Mouse (Mus musculus) lung, embryonic 15.5 days (tissue): ENCODE data around the gene Enho. TPM values are rescaled to one million over a fixed set of nuclear protein-coding genes. Genes with fewer than 3 reads are reported as not detected.

Experiments
- ATAC-seq: fragments of 200-750 bp; cut with Nextera tagmentation; 2 replicates; pipeline ENCODE4 v1.8.0; 2017; ENCODE audit warnings: moderate number of reproducible peaks, borderline replicate concordance; ENCODE audit not compliant: low FRiP score, low TSS enrichment; ENCODE audit errors: extremely low read depth
- H3K27ac ChIP-seq: fragments of 300-500 bp; sonication (generic); 2 replicates; pipeline ENCODE4 v1.5.1; 2015; ENCODE audit warnings: moderate library complexity, mild to moderate bottlenecking, inconsistent platforms
- H3K27me3 ChIP-seq: fragments of 300-500 bp; sonication (generic); 2 replicates; pipeline ENCODE4 v1.6.1; 2015; ENCODE audit warnings: inconsistent platforms
- H3K36me3 ChIP-seq: fragments of 300-500 bp; sonication (generic); 2 replicates; pipeline ENCODE4 v1.6.1; 2015; ENCODE audit warnings: inconsistent platforms
- H3K4me1 ChIP-seq: fragments of 300-500 bp; sonication (generic); 2 replicates; pipeline ENCODE4 v1.6.1; 2015; ENCODE audit warnings: inconsistent platforms
- H3K4me2 ChIP-seq: fragments of 300-500 bp; sonication (generic); 2 replicates; pipeline ENCODE4 v1.6.1; 2015; ENCODE audit warnings: inconsistent platforms, mild to moderate bottlenecking, moderate library complexity
- H3K4me3 ChIP-seq: fragments of 300-500 bp; sonication (generic); 2 replicates; pipeline ENCODE4 v1.5.1; 2015; ENCODE audit warnings: mild to moderate bottlenecking, inconsistent platforms
- H3K9ac ChIP-seq: fragments of 300-500 bp; sonication (generic); 2 replicates; pipeline ENCODE4 v1.6.1; 2015; ENCODE audit warnings: inconsistent platforms
- H3K9me3 ChIP-seq: fragments of 300-500 bp; sonication (generic); 2 replicates; pipeline ENCODE4 v1.6.1; 2016; ENCODE audit warnings: inconsistent platforms
- WGBS: fragments of 180-500 bp; shearing (Covaris S2); methylation state at CpG from one replicate; pipeline ENCODE4 v1.1.7; 2015; 5-methylcytosine and 5-hydroxymethylcytosine counted together
- polyA plus RNA-seq: library from polyadenylated mRNA; unstranded; fragments of >200 nt; fragmentation: Nextera tagmentation; extraction: Ambion mirVana; gene quantifications from 2 replicates; pipeline ENCODE4 v1.2.1, GENCODE M21; 2015

Gene Enho
- polyA plus RNA-seq, 1 experiment from 2014 or later = 8.1 TPM

DNA sequence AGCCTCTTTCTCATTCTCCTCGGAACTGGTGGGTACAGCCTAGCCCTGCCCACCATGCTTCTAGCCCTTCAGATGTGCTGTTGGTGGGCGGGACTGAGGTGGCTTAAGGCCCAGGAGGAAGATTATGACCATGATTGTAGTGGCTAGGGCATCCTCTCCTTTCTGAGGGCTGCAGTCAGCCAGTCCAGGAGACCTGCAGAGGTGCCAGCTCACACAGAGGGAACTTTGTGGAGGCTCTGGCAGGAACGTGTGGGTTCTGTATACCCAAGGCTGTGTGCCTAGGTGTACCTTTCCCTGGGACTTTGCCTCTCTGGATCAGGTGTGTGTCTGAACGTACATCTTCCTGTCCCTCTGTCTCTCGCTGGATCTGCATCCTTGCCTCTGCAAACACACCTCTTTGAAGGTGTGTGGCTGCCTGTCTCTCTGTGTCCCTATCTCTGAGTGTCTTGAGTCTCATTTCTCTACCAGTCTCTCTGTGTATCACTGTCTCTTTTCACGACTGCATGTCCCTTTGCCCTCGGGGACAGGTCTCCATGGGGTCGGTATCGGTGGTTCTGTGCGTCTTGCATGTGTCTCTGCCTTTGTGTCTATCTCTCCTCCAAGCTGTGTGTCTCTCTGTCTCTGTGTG is 796 bp downstream of the Enho start:
- peaks cover 25% of the 10 kb centered on the region for H3K4me1 ChIP-seq
- H3K27me3 ChIP-seq = peaks cover 7% of the 10 kb centered on the region; the same call in 1 of the 2 replicates
- ATAC-seq = no peak
- H3K4me2 ChIP-seq = peak overlapping the region; percentile 88
- WGBS = 20% methylated on average over 10 of the region's 10 CpGs
- peak overlapping the region; percentile 56 for H3K4me3 ChIP-seq
- no peaks in the 10 kb centered on the region for H3K36me3 ChIP-seq
- peak overlapping the region; percentile 60 for H3K9ac ChIP-seq
- peak overlapping the region; percentile 69; the same call in 1 of the 2 replicates for H3K27ac ChIP-seq
- no peaks in the 10 kb centered on the region for H3K9me3 ChIP-seq

DNA sequence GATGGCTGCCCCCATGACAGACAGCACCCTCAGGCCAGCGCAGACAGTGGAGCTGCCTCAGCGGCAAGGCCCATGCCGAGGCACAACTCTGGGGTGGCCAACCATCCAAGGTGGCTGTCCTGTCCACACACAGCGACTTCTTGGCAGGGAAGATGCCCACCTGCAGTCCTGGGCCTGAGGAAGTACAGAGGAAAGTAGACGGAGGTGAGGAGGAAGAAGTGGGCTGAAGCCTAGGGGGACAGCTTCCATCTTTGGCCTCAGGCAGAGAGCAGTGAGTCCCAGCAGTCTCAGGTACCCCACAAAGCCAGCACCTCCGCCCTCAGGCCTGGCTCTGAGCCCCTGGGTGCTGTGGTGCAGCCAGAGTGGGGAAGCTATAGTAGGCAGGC is 1.3 kb downstream of the Enho start:
- Histone ChIP-seq H3K9ac (no peak overlapping the region), H3K27ac (no peak overlapping the region), H3K4me2 (0 out of 2 replicates have a peak overlapping the region, but pooled peaks have one; percentile 88), H3K9me3 (no peaks in the 10 kb centered on the region), H3K27me3 (peaks cover 7% of the 10 kb centered on the region; the same call in 1 of the 2 replicates), H3K36me3 (no peaks in the 10 kb centered on the region), H3K4me3 (no peak overlapping the region), H3K4me1 (peaks cover 25% of the 10 kb centered on the region)
- 83% methylated on average over 6 of the region's 6 CpGs for WGBS
- no peak for ATAC-seq

DNA sequence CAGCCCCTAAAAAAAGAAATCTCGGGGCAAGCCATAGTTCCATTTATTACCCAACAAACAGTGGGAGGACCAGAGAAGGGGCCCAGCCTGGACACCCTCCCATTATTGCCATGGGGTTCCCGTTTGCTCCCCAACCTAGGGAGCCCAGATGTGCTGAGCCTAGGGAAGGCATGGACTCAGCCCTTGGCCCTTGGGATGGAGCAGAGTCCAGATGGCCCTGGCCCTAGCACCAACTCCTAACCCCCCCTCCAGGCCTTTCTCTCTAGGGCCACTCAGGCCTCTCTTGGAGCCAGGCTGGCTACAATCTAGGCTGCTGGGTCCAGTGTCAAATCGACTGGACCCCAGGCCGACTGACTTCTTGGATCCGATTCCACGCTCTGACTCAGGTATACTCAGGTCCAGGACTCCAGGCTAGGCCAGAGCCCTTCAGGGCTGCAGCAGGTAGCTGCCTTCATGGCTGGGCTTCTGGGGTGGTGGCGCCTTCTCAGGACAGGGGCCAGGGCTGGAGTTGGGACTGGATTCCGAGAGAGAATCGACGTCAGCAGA is 1.9 kb downstream of the Enho start:
- Histone ChIP-seq H3K4me1 (peaks cover 25% of the 10 kb centered on the region), H3K4me3 (no peak overlapping the region), H3K4me2 (no peak overlapping the region), H3K9me3 (no peaks in the 10 kb centered on the region), H3K9ac (no peak overlapping the region), H3K27me3 (peaks cover 7% of the 10 kb centered on the region; the same call in 1 of the 2 replicates), H3K36me3 (no peaks in the 10 kb centered on the region), H3K27ac (no peak overlapping the region)
- WGBS = 86% methylated on average over 10 of the region's 10 CpGs
- ATAC-seq = no peak

DNA sequence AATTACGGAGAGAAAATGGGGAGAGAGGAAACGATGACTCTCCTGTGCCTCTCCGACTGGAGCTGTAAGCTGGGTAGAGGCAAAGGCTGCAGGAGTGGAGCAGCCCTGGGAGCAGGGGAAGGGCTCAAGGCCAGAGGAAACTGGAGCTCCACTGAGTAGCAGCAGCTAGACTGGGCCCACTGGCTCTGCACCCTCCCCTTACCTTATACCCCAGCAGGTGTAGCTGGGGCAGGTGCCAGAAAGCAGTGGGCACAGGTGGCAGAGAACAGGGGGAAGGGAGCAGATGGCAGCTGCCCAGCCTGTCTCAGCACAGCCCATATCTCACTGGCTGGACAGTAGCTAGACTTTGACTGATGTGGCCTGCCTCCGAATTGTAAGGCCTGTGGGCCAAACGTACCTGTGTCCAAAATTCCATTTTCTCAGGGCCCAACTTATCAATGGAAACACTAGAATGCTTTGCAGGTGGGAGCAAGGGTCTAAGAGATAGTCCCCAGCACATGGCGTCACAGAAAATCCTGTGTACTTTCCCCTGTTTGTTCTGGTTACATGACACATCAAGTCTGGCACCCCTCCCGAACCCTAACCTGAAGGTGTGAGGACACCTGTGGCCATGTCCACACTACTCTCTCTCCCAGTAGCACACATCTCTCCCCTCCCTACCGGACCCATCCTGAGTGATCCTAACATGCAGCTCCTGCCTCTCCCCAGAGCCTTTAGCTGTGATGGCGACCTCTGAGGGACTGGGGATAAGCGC is 3.1 kb downstream of the Enho start:
- Histone ChIP-seq H3K9me3 (no peaks in the 10 kb centered on the region), H3K4me2 (no peak overlapping the region), H3K4me3 (no peak overlapping the region), H3K27me3 (peaks cover 7% of the 10 kb centered on the region; the same call in 1 of the 2 replicates), H3K9ac (no peak overlapping the region), H3K36me3 (no peaks in the 10 kb centered on the region), H3K4me1 (peaks cover 27% of the 10 kb centered on the region), H3K27ac (no peak overlapping the region)
- no peak for ATAC-seq
- WGBS = 74% methylated on average over 10 of the region's 10 CpGs

DNA sequence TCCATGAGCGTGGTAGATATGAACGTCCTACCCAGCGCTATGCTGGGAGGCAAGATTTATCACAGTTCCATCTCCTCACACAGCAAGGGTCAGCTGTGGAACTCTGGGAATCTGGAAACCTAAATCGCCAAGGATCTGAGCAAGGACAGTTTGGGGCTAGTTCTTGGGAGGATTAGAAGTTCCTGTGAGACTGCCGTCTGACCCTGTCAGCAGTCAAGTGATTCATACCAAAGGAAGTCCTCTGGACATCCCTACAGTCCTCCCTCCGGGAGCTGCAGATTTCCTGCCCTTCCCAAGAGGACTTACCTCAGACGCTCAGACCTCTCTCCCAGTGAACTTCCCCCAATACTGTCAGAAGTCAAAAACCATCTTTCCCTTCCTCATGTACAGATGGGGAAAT is 3.8 kb downstream of the Enho start:
- Histone ChIP-seq H3K27me3 (0 out of 2 replicates have a peak, but pooled peaks cover 7% of the 10 kb centered on the region), H3K27ac (no peak overlapping the region), H3K36me3 (no peaks in the 10 kb centered on the region), H3K9me3 (no peaks in the 10 kb centered on the region), H3K4me2 (no peak overlapping the region), H3K9ac (no peak overlapping the region), H3K4me1 (peaks cover 34% of the 10 kb centered on the region), H3K4me3 (no peak overlapping the region)
- WGBS = 33% methylated on average over 7 of the region's 7 CpGs
- ATAC-seq = no peak

DNA sequence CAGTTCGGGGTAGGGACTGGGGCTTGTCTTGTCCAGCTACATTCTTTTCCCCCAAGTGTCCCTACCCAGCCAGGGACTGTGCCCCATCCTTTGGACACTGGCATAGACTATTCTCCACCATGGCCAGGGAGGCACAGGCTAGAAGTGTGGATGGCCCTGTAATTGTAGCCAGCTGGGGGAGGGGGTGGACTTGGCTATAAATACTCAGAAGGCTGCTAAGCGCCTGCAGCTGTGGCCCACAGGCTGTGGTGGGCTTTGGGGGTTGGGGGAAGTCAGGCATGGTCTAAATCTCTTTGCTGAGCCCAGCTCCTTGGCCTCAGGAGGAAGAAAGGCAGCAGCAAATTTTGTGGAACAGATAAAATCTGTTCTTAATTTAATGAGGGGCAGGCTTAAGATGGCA is 4.2 kb downstream of the Enho start:
- H3K4me1 ChIP-seq = peaks cover 39% of the 10 kb centered on the region
- no peaks in the 10 kb centered on the region for H3K9me3 ChIP-seq
- H3K27me3 ChIP-seq = 0 out of 2 replicates have a peak, but pooled peaks cover 7% of the 10 kb centered on the region
- no peak overlapping the region for H3K27ac ChIP-seq
- H3K4me3 ChIP-seq = no peak overlapping the region
- no peak overlapping the region for H3K9ac ChIP-seq
- no peaks in the 10 kb centered on the region for H3K36me3 ChIP-seq
- ATAC-seq = no peak
- H3K4me2 ChIP-seq = no peak overlapping the region
- WGBS = 64% methylated on average over 2 of the region's 2 CpGs

DNA sequence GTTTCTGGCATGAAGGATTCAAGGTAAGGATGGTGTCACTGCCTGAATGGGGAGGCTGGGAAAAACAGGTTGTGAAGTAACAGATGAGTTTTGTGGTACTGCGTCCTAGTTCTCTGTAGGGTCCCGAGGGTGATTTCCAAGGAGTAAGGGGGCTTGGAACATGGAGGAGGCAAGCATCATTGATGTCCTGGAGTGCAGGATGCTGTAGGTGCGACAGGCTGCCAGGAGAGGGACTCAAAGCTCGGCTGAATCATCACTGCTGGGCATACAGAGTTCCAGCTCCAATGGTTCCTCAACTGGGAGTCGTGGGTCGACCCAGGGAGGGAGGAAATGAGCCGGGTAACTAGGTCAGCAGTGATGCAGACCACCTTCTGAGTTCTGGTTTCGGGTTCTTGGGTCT is 4.9 kb downstream of the Enho start:
- H3K9ac ChIP-seq = no peak overlapping the region
- H3K27ac ChIP-seq = no peak overlapping the region
- no peak for ATAC-seq
- H3K4me1 ChIP-seq = peaks cover 41% of the 10 kb centered on the region
- H3K4me3 ChIP-seq = no peak overlapping the region
- WGBS = 63% methylated on average over 8 of the region's 8 CpGs
- H3K36me3 ChIP-seq = no peaks in the 10 kb centered on the region
- H3K27me3 ChIP-seq = 0 out of 2 replicates have a peak, but pooled peaks cover 7% of the 10 kb centered on the region
- no peak overlapping the region for H3K4me2 ChIP-seq
- no peaks in the 10 kb centered on the region for H3K9me3 ChIP-seq

DNA sequence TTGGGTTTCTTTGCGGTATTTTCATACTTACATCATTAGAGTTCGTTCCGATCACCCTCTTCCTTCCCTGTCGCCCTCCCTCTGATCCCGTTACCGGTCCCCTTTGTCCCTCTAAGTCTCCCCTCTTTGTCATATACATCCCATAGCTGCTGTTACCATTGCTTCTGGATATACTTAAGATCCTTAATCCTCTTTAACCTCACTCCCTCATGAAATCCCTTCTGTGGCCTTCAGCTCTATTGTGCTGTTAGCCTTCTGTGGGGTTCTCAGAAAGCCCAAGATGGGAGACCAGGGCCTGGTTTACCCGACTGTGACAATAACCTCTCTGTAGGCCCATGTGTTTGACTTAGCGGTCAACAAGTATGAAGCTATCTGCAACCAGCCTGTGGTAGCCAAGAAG is 5.5 kb downstream of the Enho start:
- peaks cover 46% of the 10 kb centered on the region for H3K4me1 ChIP-seq
- no peaks in the 10 kb centered on the region for H3K36me3 ChIP-seq
- H3K27ac ChIP-seq = no peak overlapping the region
- 0 out of 2 replicates have a peak, but pooled peaks cover 7% of the 10 kb centered on the region for H3K27me3 ChIP-seq
- ATAC-seq = no peak
- WGBS = 93% methylated on average over 8 of the region's 8 CpGs
- no peak overlapping the region for H3K4me2 ChIP-seq
- H3K4me3 ChIP-seq = no peak overlapping the region
- no peak overlapping the region for H3K9ac ChIP-seq
- H3K9me3 ChIP-seq = no peaks in the 10 kb centered on the region

DNA sequence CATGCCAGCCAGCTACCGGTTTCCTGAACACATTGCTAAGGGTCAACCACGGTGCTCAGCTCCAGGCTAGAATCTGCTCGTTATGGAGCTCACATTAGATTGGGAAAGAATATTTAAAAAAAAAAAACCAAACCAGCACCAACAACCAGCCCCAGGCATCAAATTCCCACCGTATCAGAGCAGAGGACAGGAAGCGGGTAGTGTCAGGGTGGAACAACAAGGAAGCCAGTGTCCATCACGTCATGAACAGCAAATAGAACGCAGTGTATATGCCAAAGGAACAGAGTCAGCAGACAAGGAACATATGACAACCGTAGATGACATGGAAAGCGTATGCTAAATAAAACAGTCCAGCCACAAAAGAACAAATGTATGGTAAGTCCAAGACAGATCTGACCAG is 7.1 kb downstream of the Enho start:
- H3K4me3 ChIP-seq = no peak overlapping the region
- H3K27me3 ChIP-seq = no peaks in the 10 kb centered on the region
- no peak overlapping the region for H3K9ac ChIP-seq
- H3K9me3 ChIP-seq = no peaks in the 10 kb centered on the region
- no peaks in the 10 kb centered on the region for H3K36me3 ChIP-seq
- no peak overlapping the region for H3K27ac ChIP-seq
- no peak for ATAC-seq
- H3K4me2 ChIP-seq = no peak overlapping the region
- 53% methylated on average over 9 of the region's 9 CpGs for WGBS
- peaks cover 54% of the 10 kb centered on the region for H3K4me1 ChIP-seq

DNA sequence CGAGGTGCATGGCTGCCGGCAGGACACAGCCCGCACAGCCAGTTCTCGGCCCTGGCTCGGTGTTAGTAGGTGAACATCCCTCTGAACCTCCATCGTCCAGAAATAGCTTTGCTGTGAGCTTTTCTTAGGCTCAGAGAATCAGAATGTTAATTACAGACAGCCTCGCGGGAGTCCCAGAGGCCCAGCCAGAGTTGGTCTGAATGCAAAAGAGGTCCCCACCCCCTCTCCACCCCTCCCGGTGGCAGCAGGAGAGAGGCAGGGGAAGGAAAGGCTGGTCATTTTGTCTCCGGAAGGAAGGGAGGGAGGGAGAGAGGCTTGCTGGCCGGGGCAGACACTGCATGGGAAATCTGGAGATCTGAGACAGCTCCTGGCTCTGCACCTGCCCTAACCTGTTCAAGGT is 8.7 kb downstream of the Enho start:
- Histone ChIP-seq H3K9ac (no peak overlapping the region), H3K4me1 (peaks cover 53% of the 10 kb centered on the region), H3K4me3 (no peak overlapping the region), H3K27ac (peak overlapping the region; percentile 54), H3K36me3 (no peaks in the 10 kb centered on the region), H3K27me3 (no peaks in the 10 kb centered on the region), H3K4me2 (peak overlapping the region; percentile 26), H3K9me3 (no peaks in the 10 kb centered on the region)
- ATAC-seq = no peak
- 5% methylated on average over 11 of the region's 11 CpGs for WGBS

DNA sequence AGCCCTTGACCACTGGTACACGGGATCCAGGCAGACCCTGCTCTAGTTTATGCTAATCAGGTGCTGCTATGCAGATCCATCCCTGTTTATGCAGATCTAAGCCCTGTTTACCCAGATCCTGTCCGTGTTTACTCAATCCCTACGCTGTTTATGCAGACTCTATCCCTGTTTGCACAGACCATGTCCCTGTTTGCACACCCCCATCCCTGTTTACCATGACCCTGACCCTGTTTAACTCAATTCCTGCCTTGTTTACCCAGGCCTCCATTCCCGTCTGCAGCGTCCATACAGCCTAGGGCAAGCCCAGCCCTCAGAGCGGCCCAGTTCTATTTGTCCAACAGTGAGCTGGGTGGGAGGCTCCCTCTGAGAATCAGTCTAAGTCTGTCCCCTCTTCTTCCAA is 9.9 kb downstream of the Enho start:
- 0 out of 2 replicates have a peak overlapping the region, but pooled peaks have one; percentile 26 for H3K27ac ChIP-seq
- no peak overlapping the region for H3K4me2 ChIP-seq
- H3K9me3 ChIP-seq = no peaks in the 10 kb centered on the region
- no peaks in the 10 kb centered on the region for H3K27me3 ChIP-seq
- H3K36me3 ChIP-seq = no peaks in the 10 kb centered on the region
- peaks cover 46% of the 10 kb centered on the region for H3K4me1 ChIP-seq
- no peak overlapping the region for H3K9ac ChIP-seq
- 25% methylated on average over 6 of the region's 6 CpGs for WGBS
- peak; percentile 40 for ATAC-seq
- no peak overlapping the region for H3K4me3 ChIP-seq
